Mouse (Mus musculus) ES-E14 (cell line): ENCODE measurements around the gene Carmil2. TPM values are rescaled to one million over a fixed set of nuclear protein-coding genes. Genes with fewer than 3 reads are reported as not detected.
A peak's percentile ranks its signal among the peaks of the same experiment; 100 is the strongest.

Experiments used
- DNase-seq: peaks from one replicate; pipeline ENCODE4 v3.0.0-alpha.2; 2013; ENCODE audit warnings: low read depth, low spot score
- H3K27ac ChIP-seq: 2 replicates; pipeline ENCODE4 v1.5.1; 2012; ENCODE audit warnings: low read depth, mild to moderate bottlenecking, low read length, moderate library complexity, mixed read lengths; ENCODE audit not compliant: poor library complexity, insufficient read depth, severe bottlenecking
- H3K36me3 ChIP-seq: 2 replicates; pipeline ENCODE4 v1.6.1; 2012; ENCODE audit warnings: mild to moderate bottlenecking, low read length, moderate library complexity, mixed read lengths; ENCODE audit not compliant: control insufficient read depth, poor library complexity, insufficient read depth, severe bottlenecking
- H3K4me1 ChIP-seq, 2 experiments: fragments of 150-350 bp in 1 of 2; sonication (generic) in 1 of 2; 2 replicates each; pipeline ENCODE4 v1.6.1; 2012; ENCODE audit warnings: low read length in 2 of 2, mild to moderate bottlenecking in 1 of 2, mixed read lengths in 1 of 2; ENCODE audit not compliant: control insufficient read depth in 2 of 2, insufficient read depth in 2 of 2, poor library complexity in 1 of 2
- H3K4me3 ChIP-seq, 2 experiments: fragments of 150-350 bp in 1 of 2; sonication (generic) in 1 of 2; 2 replicates each; pipeline ENCODE4 v1.5.1; 2012; ENCODE audit warnings: low read length in 2 of 2, low read depth in 1 of 2, mild to moderate bottlenecking in 1 of 2, mixed read lengths in 1 of 2; ENCODE audit not compliant: insufficient read depth in 1 of 2, poor library complexity in 1 of 2, severe bottlenecking in 1 of 2
- H3K9ac ChIP-seq: 2 replicates; pipeline ENCODE4 v1.6.1; 2012; ENCODE audit warnings: low read depth, mild to moderate bottlenecking, low read length, mixed read lengths; ENCODE audit not compliant: poor library complexity, insufficient read depth, severe bottlenecking
- H3K9me3 ChIP-seq: fragments of 150-350 bp; sonication (generic); 2 replicates; pipeline ENCODE4 v1.6.1; 2012; ENCODE audit warnings: low read depth, mild to moderate bottlenecking, low read length; ENCODE audit not compliant: control insufficient read depth, insufficient read depth
- CHD2 ChIP-seq: IDR thresholded peaks from 2 replicates; pipeline ENCODE4 v1.6.1; 2014; ENCODE audit warnings: mild to moderate bottlenecking, low read depth, low read length, inconsistent platforms
- HCFC1 ChIP-seq: IDR thresholded peaks from 2 replicates; pipeline ENCODE4 v1.6.1; 2012; ENCODE audit warnings: low read length, inconsistent platforms, borderline replicate concordance; ENCODE audit not compliant: insufficient read depth
- MAFK ChIP-seq: IDR thresholded peaks from 2 replicates; pipeline ENCODE4 v1.6.1; 2014; ENCODE audit warnings: mild to moderate bottlenecking, low read depth, low read length, inconsistent platforms; ENCODE audit not compliant: insufficient read depth
- ZC3H11A ChIP-seq: IDR thresholded peaks from 2 replicates; pipeline ENCODE4 v1.6.1; 2012; ENCODE audit warnings: low read depth, mild to moderate bottlenecking, inconsistent platforms, low read length, borderline replicate concordance
- ZNF384 ChIP-seq: IDR thresholded peaks from 2 replicates; pipeline ENCODE4 v1.6.1; 2012; ENCODE audit warnings: low read depth, low read length, inconsistent platforms
- in situ Hi-C, 2 experiments: fragments of 600-800 bp; cut with MboI; formaldehyde crosslinking; loops; one replicate each; pipeline ENCODE4 v1.15.1; 2025; ENCODE audit warnings: low sequenced_read_pairs in 2 of 2, inconsistent platforms in 1 of 2; ENCODE audit not compliant: unreplicated experiment in 2 of 2
- total RNA-seq: library from RNA; depleted of rRNA; stranded (reverse); fragments of 300-350 nt; gene quantifications from 2 replicates; pipeline ENCODE4 v1.2.3, GENCODE M21; 2012

The Carmil2 gene
- total RNA-seq, 1 experiment, result 1.6 TPM

GRCm38 (mm10) chr8:105704955-105705354 is 18.9 kb downstream of the Carmil2 start:
- in situ Hi-C loops, result no loop called here
- Histone ChIP-seq H3K4me3 (no peak overlapping the region), H3K9me3 (no peaks in the 10 kb centered on the region), H3K9ac (no peak overlapping the region), H3K27ac (no peak overlapping the region), H3K4me1 (peaks cover 3 to 17% of the 10 kb centered on the region in 2 experiments; a peak in 1 of 4 replicates), H3K36me3 (peaks cover 16% of the 10 kb centered on the region)
- DNase-seq, result no peak
- no peak for TF ChIP-seq HCFC1
- TF ChIP-seq ZNF384, result peak; percentile 37; the same call in 1 of the 2 replicates
- no peak for TF ChIP-seq CHD2
- no peak for TF ChIP-seq ZC3H11A
- TF ChIP-seq MAFK, result no peak

- Histone ChIP-seq H3K27ac (no peak overlapping the region), H3K4me1 (peaks cover 3 to 18% of the 10 kb centered on the region in 2 experiments; a peak in 1 of 4 replicates), H3K9me3 (no peaks in the 10 kb centered on the region), H3K9ac (no peak overlapping the region), H3K36me3 (peaks cover 16% of the 10 kb centered on the region), H3K4me3 (no peak overlapping the region)
- no peak for DNase-seq
- TF ChIP-seq ZC3H11A (no peak), CHD2 (no peak), MAFK (no peak)
- in situ Hi-C loops, result no loop called here
These were observed 20.4 kb downstream of the Carmil2 start for GRCm38 (mm10) chr8:105706426-105706825.

GRCm38 (mm10) chr8:105707498-105708403 is 21.7 kb downstream of the Carmil2 start, which contains the start of the genes 4933405L10Rik and Enkd1:
4933405L10Rik (plus strand) TSS chr8:105707655.
Enkd1 (minus strand) TSS chr8:105708210.
- H3K9ac ChIP-seq, result peak within 1 kb of the TSS; percentile 87
- no peak for TF ChIP-seq ZNF384
- no peak for TF ChIP-seq ZC3H11A
- peak; percentile 98 for TF ChIP-seq HCFC1
- TF ChIP-seq MAFK, result no peak
- TF ChIP-seq CHD2, result peak; percentile 95
- H3K27ac ChIP-seq, result 0 out of 2 replicates have a peak within 1 kb of the TSS, but pooled peaks have one; percentile 41
- H3K9me3 ChIP-seq, result no peaks in the 10 kb centered on the region
- peak within 1 kb of the TSS; percentile 79 to 86 for H3K4me3 ChIP-seq
- peak; percentile 87 for DNase-seq
- H3K4me1 ChIP-seq, result peaks cover 3 to 13% of the 10 kb centered on the region in 2 experiments; a peak in 1 of 4 replicates
- in situ Hi-C loops, result no loop called here
- peaks cover 13% of the 10 kb centered on the region for H3K36me3 ChIP-seq

GRCm38 (mm10) chr8:105708675-105709074 is 22.6 kb downstream of the Carmil2 start:
- Histone ChIP-seq H3K9me3 (no peaks in the 10 kb centered on the region), H3K4me3 (no peak overlapping the region), H3K4me1 (peaks cover 3 to 12% of the 10 kb centered on the region in 2 experiments; a peak in 1 of 4 replicates), H3K9ac (no peak overlapping the region), H3K36me3 (peaks cover 4% of the 10 kb centered on the region), H3K27ac (no peak overlapping the region)
- no peak for DNase-seq
- in situ Hi-C loops, result no loop called here
- no peak for TF ChIP-seq MAFK
- no peak for TF ChIP-seq CHD2
- TF ChIP-seq ZC3H11A, result no peak
- TF ChIP-seq ZNF384, result no peak
- TF ChIP-seq HCFC1, result no peak

- H3K9ac ChIP-seq, result peak overlapping the region; percentile 29
- in situ Hi-C loops, result no loop called here
- peaks cover 3 to 12% of the 10 kb centered on the region in 2 experiments; a peak in 1 of 4 replicates for H3K4me1 ChIP-seq
- TF ChIP-seq ZNF384, result no peak
- TF ChIP-seq CHD2, result no peak
- no peak for TF ChIP-seq MAFK
- no peak for TF ChIP-seq ZC3H11A
- no peak for TF ChIP-seq HCFC1
- H3K4me3 ChIP-seq, result peak overlapping the region; percentile 43 to 45
- H3K36me3 ChIP-seq, result no peaks in the 10 kb centered on the region; the same call in 1 of the 2 replicates
- no peaks in the 10 kb centered on the region for H3K9me3 ChIP-seq
- DNase-seq, result no peak
- H3K27ac ChIP-seq, result no peak overlapping the region
These were observed 23.2 kb downstream of the Carmil2 start for GRCm38 (mm10) chr8:105709317-105709716.
